Mouse (Mus musculus) stomach, embryonic 16.5 days (tissue): ENCODE results near the gene Ccdc167. TPM values are rescaled to one million over a fixed set of nuclear protein-coding genes. Genes with fewer than 3 reads are reported as not detected.

Experiments used
- ATAC-seq: fragments of 200-750 bp; cut with Nextera tagmentation; 2 replicates; pipeline ENCODE4 v1.8.0; 2017; ENCODE audit warnings: moderate number of reproducible peaks, moderate TSS enrichment; ENCODE audit not compliant: insufficient read depth, low FRiP score
- H3K27ac ChIP-seq: fragments of 300-500 bp; sonication (generic); 2 replicates; pipeline ENCODE4 v1.5.1; 2014; ENCODE audit warnings: low read length
- H3K27me3 ChIP-seq: fragments of 300-500 bp; sonication (generic); 2 replicates; pipeline ENCODE4 v1.6.1; 2014; ENCODE audit warnings: low read length, control low read depth, mixed read lengths; ENCODE audit not compliant: control insufficient read depth, insufficient read depth
- H3K36me3 ChIP-seq: fragments of 300-500 bp; sonication (generic); 2 replicates; pipeline ENCODE4 v1.6.1; 2014; ENCODE audit warnings: low read length; ENCODE audit not compliant: control insufficient read depth, insufficient read depth
- H3K4me1 ChIP-seq: fragments of 300-500 bp; sonication (generic); 2 replicates; pipeline ENCODE4 v1.6.1; 2014; ENCODE audit warnings: low read length, control low read depth, mixed read lengths; ENCODE audit not compliant: control insufficient read depth, insufficient read depth
- H3K4me2 ChIP-seq: fragments of 300-500 bp; sonication (generic); 2 replicates; pipeline ENCODE4 v1.6.1; 2014; ENCODE audit warnings: low read depth, low read length, mixed read lengths
- H3K4me3 ChIP-seq: fragments of 300-500 bp; sonication (generic); replicated peaks from 2 replicates; pipeline ENCODE4 v1.5.1; 2014; ENCODE audit warnings: mild to moderate bottlenecking, low read length
- H3K9ac ChIP-seq: fragments of 300-500 bp; sonication (generic); 2 replicates; pipeline ENCODE4 v1.6.1; 2014; ENCODE audit warnings: low read length
- H3K9me3 ChIP-seq: fragments of 300-500 bp; sonication (generic); replicated peaks from 2 replicates; pipeline ENCODE4 v1.6.1; 2016; ENCODE audit warnings: low read length, control low read depth; ENCODE audit not compliant: control insufficient read depth
- WGBS: fragments of 180-500 bp; shearing (Covaris S2); extraction: QIAGEN DNeasy Blood & Tissue Kit; methylation state at CpG from one replicate; pipeline ENCODE4 v1.1.7; 2014; 5-methylcytosine and 5-hydroxymethylcytosine counted together
- polyA plus RNA-seq: library from polyadenylated mRNA; unstranded; fragments of >200 nt; fragmentation: Nextera tagmentation; extraction: Ambion mirVana; gene quantifications from 2 replicates; pipeline ENCODE4 v1.2.1, GENCODE M21; 2015

Gene Ccdc167
- polyA plus RNA-seq: 11.0 and 14.5 TPM in 2 replicates

GRCm38 (mm10) chr17:29716732-29717445 lies at the start of gene Ccdc167:
Gene Ccdc167 (minus strand): TSS chr17:29717044.
- no peaks in the 10 kb centered on the region for H3K36me3 ChIP-seq
- WGBS: 5% methylated on average over 41 of the region's 41 CpGs
- peak within 1 kb of the TSS; percentile 78 for H3K9ac ChIP-seq
- no peak within 1 kb of the TSS for H3K27ac ChIP-seq
- peaks cover 11% of the 10 kb centered on the region for H3K4me1 ChIP-seq
- H3K9me3 ChIP-seq: no peaks in the 10 kb centered on the region
- ATAC-seq: peak; percentile 98
- H3K4me2 ChIP-seq: peak within 1 kb of the TSS; percentile 70
- no peaks in the 10 kb centered on the region for H3K27me3 ChIP-seq
- peak within 1 kb of the TSS; percentile 61 for H3K4me3 ChIP-seq

- Histone ChIP-seq H3K4me2 (no peak overlapping the region), H3K9ac (no peak overlapping the region), H3K4me1 (no peaks in the 10 kb centered on the region), H3K9me3 (no peaks in the 10 kb centered on the region), H3K27me3 (no peaks in the 10 kb centered on the region), H3K36me3 (no peaks in the 10 kb centered on the region), H3K27ac (no peak overlapping the region), H3K4me3 (no peak overlapping the region)
- no peak for ATAC-seq
- 83% methylated on average over 9 of the region's 9 CpGs for WGBS
These were observed 48.5 kb upstream of the Ccdc167 start for GRCm38 (mm10) chr17:29765380-29765779.

- H3K27ac ChIP-seq: no peak overlapping the region
- H3K9me3 ChIP-seq: no peaks in the 10 kb centered on the region
- H3K4me1 ChIP-seq: no peaks in the 10 kb centered on the region
- WGBS: 68% methylated on average over 8 of the region's 8 CpGs
- no peak overlapping the region for H3K9ac ChIP-seq
- H3K4me2 ChIP-seq: no peak overlapping the region
- no peak overlapping the region for H3K4me3 ChIP-seq
- no peaks in the 10 kb centered on the region for H3K36me3 ChIP-seq
- no peaks in the 10 kb centered on the region for H3K27me3 ChIP-seq
- ATAC-seq: no peak
These were observed 45.7 kb upstream of the Ccdc167 start for GRCm38 (mm10) chr17:29762551-29762950.

GRCm38 (mm10) chr17:29761938-29762337 lies 45.1 kb upstream of the Ccdc167 start:
- no peak overlapping the region for H3K27ac ChIP-seq
- no peaks in the 10 kb centered on the region for H3K4me1 ChIP-seq
- 70% methylated on average over 9 of the region's 9 CpGs for whole genome bisulfite sequencing

GRCm38 (mm10) chr17:29760404-29761375 lies 43.8 kb upstream of the Ccdc167 start:
- no peak overlapping the region for H3K4me3 ChIP-seq
- no peaks in the 10 kb centered on the region for H3K9me3 ChIP-seq
- H3K4me1 ChIP-seq: no peaks in the 10 kb centered on the region
- H3K27me3 ChIP-seq: no peaks in the 10 kb centered on the region
- H3K9ac ChIP-seq: no peak overlapping the region
- no peak overlapping the region for H3K4me2 ChIP-seq
- no peak overlapping the region for H3K27ac ChIP-seq
- ATAC-seq: no peak
- H3K36me3 ChIP-seq: no peaks in the 10 kb centered on the region
- WGBS: 70% methylated on average over 20 of the region's 21 CpGs

More at GRCm38 (mm10) chr17:29761938-29762337, 45.1 kb upstream of the Ccdc167 start:
- Histone ChIP-seq H3K9me3 (no peaks in the 10 kb centered on the region), H3K9ac (no peak overlapping the region), H3K27me3 (no peaks in the 10 kb centered on the region), H3K4me2 (no peak overlapping the region), H3K4me3 (no peak overlapping the region), H3K36me3 (no peaks in the 10 kb centered on the region)
- ATAC-seq: no peak

GRCm38 (mm10) chr17:29759963-29760362 lies 43.1 kb upstream of the Ccdc167 start:
- Histone ChIP-seq H3K27me3 (no peaks in the 10 kb centered on the region), H3K9me3 (no peaks in the 10 kb centered on the region), H3K27ac (no peak overlapping the region), H3K9ac (no peak overlapping the region), H3K4me3 (no peak overlapping the region), H3K4me2 (no peak overlapping the region), H3K4me1 (no peaks in the 10 kb centered on the region), H3K36me3 (no peaks in the 10 kb centered on the region)
- no peak for ATAC-seq
- WGBS: 78% methylated on average over 19 of the region's 19 CpGs

- no peaks in the 10 kb centered on the region for H3K36me3 ChIP-seq
- no peak for ATAC-seq
- H3K9me3 ChIP-seq: no peaks in the 10 kb centered on the region
- 72% methylated on average over 10 of the region's 10 CpGs for WGBS
- H3K9ac ChIP-seq: no peak overlapping the region
- H3K4me2 ChIP-seq: no peak overlapping the region
- no peaks in the 10 kb centered on the region for H3K4me1 ChIP-seq
- H3K27me3 ChIP-seq: no peaks in the 10 kb centered on the region
- H3K4me3 ChIP-seq: no peak overlapping the region
- no peak overlapping the region for H3K27ac ChIP-seq
These were observed 39.5 kb upstream of the Ccdc167 start for GRCm38 (mm10) chr17:29756381-29756780.

GRCm38 (mm10) chr17:29754510-29754909 lies 37.7 kb upstream of the Ccdc167 start:
- H3K27ac ChIP-seq: no peak overlapping the region
- H3K4me2 ChIP-seq: no peak overlapping the region
- H3K27me3 ChIP-seq: no peaks in the 10 kb centered on the region
- no peak for ATAC-seq
- H3K4me3 ChIP-seq: no peak overlapping the region
- WGBS: 53% methylated on average over 4 of the region's 4 CpGs
- H3K36me3 ChIP-seq: no peaks in the 10 kb centered on the region
- H3K4me1 ChIP-seq: no peaks in the 10 kb centered on the region
- H3K9me3 ChIP-seq: no peaks in the 10 kb centered on the region
- H3K9ac ChIP-seq: no peak overlapping the region

- Histone ChIP-seq H3K27ac (no peak overlapping the region), H3K9ac (no peak overlapping the region), H3K4me1 (0 out of 2 replicates have a peak, but pooled peaks cover 5% of the 10 kb centered on the region), H3K27me3 (no peaks in the 10 kb centered on the region), H3K4me2 (no peak overlapping the region), H3K36me3 (no peaks in the 10 kb centered on the region), H3K9me3 (no peaks in the 10 kb centered on the region), H3K4me3 (no peak overlapping the region)
- no peak for ATAC-seq
- 74% methylated on average over 6 of the region's 6 CpGs for WGBS
These were observed 30.6 kb upstream of the Ccdc167 start for GRCm38 (mm10) chr17:29747466-29747865.
